Mouse (Mus musculus): ENCODE measurements at regions not wholly inside any gene's neighbourhood (a gene's known extent, or its start where the extent isn't known, plus 50 kb on each side); places are given as distances from the start of the nearest gene placed in this dataset.
"Not testable (repeated sequence)": the region's sequence is repeated elsewhere in the genome, so short reads cannot be mapped to it uniquely, and the experiment has no call there.

DNA sequence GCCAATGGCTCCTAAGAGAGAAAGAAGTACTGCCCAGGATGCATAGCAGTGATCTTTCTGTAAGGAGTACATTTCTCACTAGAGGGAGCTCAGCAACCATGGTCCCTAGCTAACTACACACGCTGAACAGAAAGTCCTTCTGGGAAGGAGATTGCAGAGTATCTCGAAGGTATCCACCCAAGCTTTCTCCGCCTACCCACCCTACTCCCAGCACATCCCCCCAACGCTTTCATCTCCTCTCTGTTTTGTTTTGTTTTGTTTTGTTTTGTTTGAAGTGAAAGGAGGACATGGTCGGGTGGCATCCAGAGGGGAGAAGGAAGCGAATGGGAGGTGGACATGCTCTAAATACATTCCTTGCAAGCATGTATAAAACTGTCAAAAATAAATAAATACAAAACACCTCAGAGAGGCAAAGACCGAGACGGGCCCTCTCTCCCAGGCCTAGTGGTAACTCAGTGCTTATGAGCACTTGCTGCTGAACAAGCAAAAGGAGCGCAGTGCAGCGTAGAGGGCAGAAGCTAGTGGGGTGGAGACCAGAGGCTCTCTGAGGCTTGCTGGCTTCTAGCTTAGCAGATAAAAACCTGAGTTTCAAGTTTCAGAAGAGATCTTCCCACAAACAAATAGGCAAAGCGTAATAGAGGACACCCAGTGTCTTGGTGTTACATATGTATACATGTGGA, 83.9 kb upstream of the Gcfc2 start:
- Histone ChIP-seq H3K36me3 (ENCODE audit: insufficient read depth, low read length) (no peaks in the 10 kb centered on the region), H3K9me3 (ENCODE audit: low read length) (no peaks in the 10 kb centered on the region), H3K9ac (replicated peaks; ENCODE audit: low read length) (no peak overlapping the region), H3K4me3 (ENCODE audit: low read length) (peak overlapping the region; percentile 15; the same call in 1 of the 2 replicates), H3K4me2 (ENCODE audit: low read depth, low read length) (peak overlapping the region; percentile 43), H3K4me1 (ENCODE audit: insufficient read depth, low read length) (no peaks in the 10 kb centered on the region), H3K27ac (no peak overlapping the region), H3K27me3 (ENCODE audit: insufficient read depth, low read length) (no peaks in the 10 kb centered on the region)
- DNase-seq (ENCODE audit: low spot score) = peak; percentile 70
- 54% methylated on average over 11 of the region's 11 CpGs for WGBS
- ATAC-seq = peak; percentile 62; the same call in 1 of the 2 replicates
- peak; percentile 70 for TF ChIP-seq CTCF (IDR thresholded peaks at IDR 0.05; ENCODE audit: low read depth)

DNA sequence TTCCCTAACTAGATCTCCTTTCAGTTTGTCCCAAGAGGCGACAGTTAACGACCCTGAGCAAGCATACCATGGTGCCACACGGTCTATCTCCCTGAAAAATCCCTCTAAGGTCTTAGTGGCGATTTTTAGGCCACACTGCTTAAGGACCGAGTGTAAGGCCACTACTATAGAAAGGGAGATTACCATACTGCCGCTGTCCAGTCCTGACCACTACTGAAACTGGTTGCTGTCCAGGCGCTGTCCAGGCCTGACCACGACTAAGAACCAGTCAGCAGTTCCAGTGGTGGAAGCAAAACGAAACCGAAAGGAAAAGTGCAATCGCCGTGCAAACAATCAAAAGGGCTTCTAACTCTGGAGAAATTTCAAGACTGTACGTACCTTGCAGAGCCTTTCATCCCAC, 55.3 kb upstream of the Gcfc2 start:
- H3K9me3 ChIP-seq (ENCODE audit: low read length); H3K4me2 ChIP-seq (ENCODE audit: low read depth, low read length); H3K9ac ChIP-seq (replicated peaks; ENCODE audit: low read length); H3K36me3 ChIP-seq (ENCODE audit: insufficient read depth, low read length); H3K27ac ChIP-seq; H3K27me3 ChIP-seq (ENCODE audit: insufficient read depth, low read length); ATAC-seq; H3K4me3 ChIP-seq (ENCODE audit: low read length); H3K4me1 ChIP-seq (ENCODE audit: insufficient read depth, low read length); DNase-seq (ENCODE audit: low spot score): not testable (repeated sequence)
- 91% methylated on average over 13 of the region's 13 CpGs for WGBS

Measured in hindbrain, postnatal 0 days (tissue).